In genomic region chr6:128838342-128839265, GRCm38 (mm10) we compare ENCODE assay signal across 8 mouse cellular contexts. TPM values are rescaled to one million over a fixed set of nuclear protein-coding genes. Genes with fewer than 3 reads are reported as not detected.
A peak's percentile ranks its signal among the peaks of the same experiment; 100 is the strongest.
DNase-seq lines count a peak whose midpoint lies in the region; ATAC-seq and TF ChIP-seq lines count a peak whose summit lies in the region.

No protein-coding gene starts in this region.

- peak; percentile 28 for ATAC-seq in frontal cortex, adult (ENCODE audit: low TSS enrichment)
- ATAC-seq in hindbrain, embryonic 11.5 days (ENCODE audit: low FRiP score), result peak; percentile 62
- peak; percentile 53 for ATAC-seq in lung, postnatal 0 days

- no peak for TF ChIP-seq CTCF in lung, postnatal 0 days (IDR thresholded peaks at IDR 0.05)

- H3K27me3 ChIP-seq in hindbrain, embryonic 11.5 days (ENCODE audit: control insufficient read depth, insufficient read depth, low read length), result no peaks in the 10 kb centered on the region
- no peaks in the 10 kb centered on the region for H3K27me3 ChIP-seq in lung, postnatal 0 days (replicated peaks; ENCODE audit: insufficient read depth, low read length)

- DNase-seq in NIH3T3 (ENCODE audit: low read depth), result peak; percentile 96
- DNase-seq in cerebellum, adult 9-10 months, result peak; percentile 92
- DNase-seq in hindbrain, embryonic 11.5 days (ENCODE audit: low spot score), result peak; percentile 92
- DNase-seq in layer of hippocampus, postnatal 10 days (ENCODE audit: low spot score in 2 of 2), result peak; percentile 92
- DNase-seq in lung, postnatal 0 days (ENCODE audit: low spot score), result peak; percentile 90
- peak; percentile 88 for DNase-seq in ovary, postnatal 36 days (ENCODE audit: low spot score)
- peak; percentile 88 for DNase-seq in thymus, postnatal 14 days

- WGBS in hindbrain, embryonic 11.5 days, result under 1% methylated on average over 49 of the region's 49 CpGs
- WGBS in lung, postnatal 0 days, result under 1% methylated on average over 49 of the region's 49 CpGs

- peak; percentile 74 for TF ChIP-seq EP300 in lung, postnatal 0 days (IDR thresholded peaks at IDR 0.05)

- H3K9me3 ChIP-seq in hindbrain, embryonic 11.5 days (ENCODE audit: control insufficient read depth, low read length), result no peaks in the 10 kb centered on the region
- H3K9me3 ChIP-seq in lung, postnatal 0 days (ENCODE audit: low read length), result no peaks in the 10 kb centered on the region

- H3K4me2 ChIP-seq in hindbrain, embryonic 11.5 days (replicated peaks; ENCODE audit: low read depth, low read length), result peak overlapping the region; percentile 45
- H3K4me2 ChIP-seq in lung, postnatal 0 days (replicated peaks; ENCODE audit: low read depth, low read length), result peak overlapping the region; percentile 74

- peak overlapping the region; percentile 64 for H3K27ac ChIP-seq in hindbrain, embryonic 11.5 days (ENCODE audit: low read depth, low read length)
- peak overlapping the region; percentile 99 for H3K27ac ChIP-seq in lung, postnatal 0 days (ENCODE audit: low read length)

- peak overlapping the region; percentile 66 for H3K4me3 ChIP-seq in hindbrain, embryonic 11.5 days (ENCODE audit: low read depth, low read length)
- H3K4me3 ChIP-seq in lung, postnatal 0 days (ENCODE audit: low read depth, low read length), result peak overlapping the region; percentile 81

- H3K4me1 ChIP-seq in hindbrain, embryonic 11.5 days (replicated peaks; ENCODE audit: control insufficient read depth, insufficient read depth, low read length), result no peaks in the 10 kb centered on the region
- peaks cover 7% of the 10 kb centered on the region; the same call in 1 of the 2 replicates for H3K4me1 ChIP-seq in lung, postnatal 0 days (ENCODE audit: insufficient read depth, low read depth, low read length)

- no peaks in the 10 kb centered on the region for H3K36me3 ChIP-seq in hindbrain, embryonic 11.5 days (ENCODE audit: control insufficient read depth, insufficient read depth, low read length)
- no peaks in the 10 kb centered on the region for H3K36me3 ChIP-seq in lung, postnatal 0 days (ENCODE audit: insufficient read depth, low read length)

- H3K9ac ChIP-seq in hindbrain, embryonic 11.5 days (ENCODE audit: low read depth, low read length), result peak overlapping the region; percentile 82
- peak overlapping the region; percentile 95 for H3K9ac ChIP-seq in lung, postnatal 0 days (replicated peaks; ENCODE audit: low read depth)

RNA-seq across cellular contexts. Expression of gene Klrb1b, which starts 12.5 kb away (rescaled TPM):
- not detected in 2 replicates for polyA plus RNA-seq in hindbrain, embryonic 11.5 days (2014; fragmentation: Nextera tagmentation; extraction: Ambion mirVana)
- total RNA-seq in layer of hippocampus, postnatal 10 days (2021), result not detected
- 0.26 and 0.35 TPM in 2 replicates for polyA plus RNA-seq in lung, postnatal 0 days (2015; fragmentation: Nextera tagmentation; extraction: Ambion mirVana)

RNA-seq across cellular contexts. Expression of gene Gm44511, which starts 12.5 kb away (rescaled TPM):
- polyA plus RNA-seq in hindbrain, embryonic 11.5 days (2014; fragmentation: Nextera tagmentation; extraction: Ambion mirVana), result not detected in 2 replicates
- not detected for total RNA-seq in layer of hippocampus, postnatal 10 days (2021)
- 0.26 TPM in 1 of 2 replicates, not detected in the other for polyA plus RNA-seq in lung, postnatal 0 days (2015; fragmentation: Nextera tagmentation; extraction: Ambion mirVana)

RNA-seq across cellular contexts. Expression of gene Clec2i, which starts 48.8 kb away (rescaled TPM):
- 0.08 TPM in 1 of 2 replicates, not detected in the other for polyA plus RNA-seq in hindbrain, embryonic 11.5 days (2014; fragmentation: Nextera tagmentation; extraction: Ambion mirVana)
- total RNA-seq in layer of hippocampus, postnatal 10 days (2021), result not detected
- 0.11 and 0.14 TPM in 2 replicates for polyA plus RNA-seq in lung, postnatal 0 days (2015; fragmentation: Nextera tagmentation; extraction: Ambion mirVana)

RNA-seq across cellular contexts. Expression of gene Klrb1c, which starts 49.6 kb away (rescaled TPM):
- 0.06 TPM in 1 of 2 replicates, not detected in the other for polyA plus RNA-seq in hindbrain, embryonic 11.5 days (2014; fragmentation: Nextera tagmentation; extraction: Ambion mirVana)
- total RNA-seq in layer of hippocampus, postnatal 10 days (2021), result under 1 TPM in 1 of 2 experiments, not detected in 1; 0.20 TPM
- 0.41 and 0.50 TPM in 2 replicates for polyA plus RNA-seq in lung, postnatal 0 days (2015; fragmentation: Nextera tagmentation; extraction: Ambion mirVana)

RNA-seq across cellular contexts. Expression of gene BC035044, which starts 52.3 kb away (rescaled TPM):
- polyA plus RNA-seq in hindbrain, embryonic 11.5 days (2014; fragmentation: Nextera tagmentation; extraction: Ambion mirVana), result 0.77 and 0.80 TPM in 2 replicates
- total RNA-seq in layer of hippocampus, postnatal 10 days (2021), result 1 to 10 TPM; 1.6 to 1.7 TPM
- 0.58 and 1.2 TPM in 2 replicates for polyA plus RNA-seq in lung, postnatal 0 days (2015; fragmentation: Nextera tagmentation; extraction: Ambion mirVana)

Comparison
In these comparisons a context has a peak if more than half of its experiments do, and no peak if none do; other contexts are left out.
1. Peak in every context shown above with its lines: DNase-seq, ATAC-seq, H3K4me3 ChIP-seq and H3K27ac ChIP-seq.